Mouse (Mus musculus) liver, embryonic 18 days (tissue): ENCODE measurements around the gene Srrt. TPM values are rescaled to one million over a fixed set of nuclear protein-coding genes. Genes with fewer than 3 reads are reported as not detected.

Source experiments
- polyA plus RNA-seq: library from polyadenylated mRNA; depleted of rRNA; stranded (reverse); fragments of >200 nt; gene quantifications from 2 replicates; pipeline ENCODE4 v1.2.3, GENCODE M21; 2012; rRNA removed

Gene Srrt
- polyA plus RNA-seq = 53.3 and 69.7 TPM in 2 replicates

DNA sequence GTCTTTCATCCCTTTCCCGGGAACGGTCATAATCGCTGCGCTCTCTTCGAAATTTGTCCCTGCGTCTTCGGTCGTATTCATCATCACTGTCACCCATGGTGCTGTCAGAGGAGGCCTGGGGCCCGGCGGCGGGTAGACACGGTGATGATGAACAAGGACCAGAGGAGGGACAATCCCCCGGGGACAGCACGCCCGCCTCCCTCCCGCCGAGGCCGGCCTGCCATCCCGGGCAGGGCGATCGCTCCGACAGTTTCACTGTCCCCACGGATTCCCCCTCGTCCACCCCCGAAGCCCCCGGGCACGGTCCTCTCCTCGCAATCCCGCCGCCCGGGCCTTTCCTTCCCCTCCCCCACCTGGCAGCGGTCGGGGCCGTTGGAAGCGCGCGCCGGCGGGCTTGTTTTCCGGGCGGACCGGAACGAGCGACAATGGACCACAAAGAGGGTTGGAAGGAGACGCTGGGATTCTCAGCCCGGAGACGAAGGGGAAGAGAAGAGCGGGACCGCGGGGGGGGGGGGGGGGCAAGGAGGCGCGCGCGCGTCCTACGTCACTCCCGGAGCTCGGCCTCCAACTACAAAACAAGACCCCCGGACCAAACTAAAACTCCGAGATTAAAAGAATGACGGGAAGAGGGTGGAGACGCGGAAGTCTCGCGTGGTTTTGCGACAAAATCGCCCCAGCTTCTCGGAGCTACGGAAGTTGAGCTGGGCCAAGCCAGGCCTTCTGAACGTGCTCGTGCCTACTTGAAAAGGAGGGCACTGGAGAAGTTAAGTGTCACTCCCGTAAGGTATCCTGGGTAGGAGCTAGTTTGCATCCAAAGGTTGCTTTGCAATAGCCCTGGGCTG, at the start of gene Srrt:
TSS of gene Srrt (minus strand) at position 604 of the 842 bp plus-strand sequence.

DNA sequence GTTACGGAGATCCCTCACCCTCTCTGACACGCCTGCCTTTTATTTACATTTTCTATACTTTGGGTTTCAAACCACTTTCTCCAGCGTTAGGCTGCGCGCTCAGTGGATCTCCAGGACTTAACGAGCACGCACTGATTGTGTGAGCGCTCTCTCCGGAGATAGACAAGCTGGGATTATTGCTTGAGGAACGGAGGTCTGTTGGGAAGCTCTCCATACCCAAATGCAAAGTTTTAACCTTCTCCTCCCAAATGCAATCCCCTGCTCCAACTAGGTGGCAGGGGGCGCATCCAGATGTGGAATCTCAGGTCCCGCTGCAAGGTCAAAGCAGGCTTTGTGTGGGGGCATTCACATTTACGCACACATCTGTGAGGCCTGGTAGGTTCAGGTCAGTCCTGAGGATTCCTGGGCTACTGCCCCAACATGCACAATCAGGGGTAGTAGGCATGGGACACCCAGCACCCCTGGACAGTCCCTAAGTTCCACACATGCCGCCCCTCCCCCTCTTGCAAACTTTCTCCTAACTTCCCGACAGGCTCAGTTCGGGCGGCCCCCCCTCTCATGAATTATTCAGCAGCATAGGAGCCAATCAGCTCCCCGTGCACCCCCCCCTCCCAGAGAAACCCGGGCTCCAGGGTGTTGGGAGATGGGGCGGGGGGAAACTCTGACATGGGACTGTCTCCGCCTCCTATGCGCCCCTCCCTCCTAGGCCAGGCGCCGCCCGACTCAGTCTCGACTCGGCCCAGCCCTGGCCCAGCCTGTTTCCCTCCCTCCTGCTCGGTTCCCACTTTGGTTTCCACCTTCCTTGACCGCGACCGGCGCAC, 42.1 kb upstream of the Srrt start, which contains the start of gene Ephb4:
TSS of gene Ephb4 (plus strand) at position 726 of the 821 bp plus-strand sequence.

DNA sequence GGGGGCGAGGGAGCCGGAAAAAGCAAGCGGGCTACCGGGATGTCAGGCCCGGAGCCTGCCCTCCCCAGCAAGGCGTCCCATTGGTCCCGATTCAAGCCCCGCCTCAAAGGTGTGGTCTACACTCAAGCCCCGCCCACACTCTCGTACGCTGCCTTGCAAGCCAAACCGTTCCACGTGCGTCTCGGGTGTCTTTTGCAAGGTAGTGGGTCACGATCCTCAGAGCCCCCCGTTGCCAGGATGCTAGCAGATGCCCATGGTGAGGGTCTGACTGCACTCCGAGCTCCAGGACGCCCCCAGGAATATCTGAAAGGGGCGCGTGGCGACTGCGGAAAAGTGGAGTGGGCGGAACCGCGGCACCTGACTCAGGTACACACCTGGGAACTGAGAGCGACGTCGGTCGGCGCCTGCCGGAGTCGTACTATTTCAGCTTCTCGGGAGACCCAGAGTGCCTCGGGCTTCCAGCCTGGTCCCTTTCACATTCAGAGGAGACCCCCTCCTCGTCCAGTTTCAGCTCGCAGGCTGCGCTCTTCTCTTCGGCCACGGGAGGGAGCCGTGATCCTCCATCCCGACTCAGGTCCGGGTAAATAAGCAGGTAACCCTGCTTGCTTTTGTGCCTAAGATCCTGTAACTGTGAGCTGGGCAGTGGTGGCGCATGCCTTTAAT, 26.2 kb upstream of the Srrt start, which contains the start of gene Slc12a9:
TSS of gene Slc12a9 (minus strand) at position 86 of the 663 bp plus-strand sequence.

DNA sequence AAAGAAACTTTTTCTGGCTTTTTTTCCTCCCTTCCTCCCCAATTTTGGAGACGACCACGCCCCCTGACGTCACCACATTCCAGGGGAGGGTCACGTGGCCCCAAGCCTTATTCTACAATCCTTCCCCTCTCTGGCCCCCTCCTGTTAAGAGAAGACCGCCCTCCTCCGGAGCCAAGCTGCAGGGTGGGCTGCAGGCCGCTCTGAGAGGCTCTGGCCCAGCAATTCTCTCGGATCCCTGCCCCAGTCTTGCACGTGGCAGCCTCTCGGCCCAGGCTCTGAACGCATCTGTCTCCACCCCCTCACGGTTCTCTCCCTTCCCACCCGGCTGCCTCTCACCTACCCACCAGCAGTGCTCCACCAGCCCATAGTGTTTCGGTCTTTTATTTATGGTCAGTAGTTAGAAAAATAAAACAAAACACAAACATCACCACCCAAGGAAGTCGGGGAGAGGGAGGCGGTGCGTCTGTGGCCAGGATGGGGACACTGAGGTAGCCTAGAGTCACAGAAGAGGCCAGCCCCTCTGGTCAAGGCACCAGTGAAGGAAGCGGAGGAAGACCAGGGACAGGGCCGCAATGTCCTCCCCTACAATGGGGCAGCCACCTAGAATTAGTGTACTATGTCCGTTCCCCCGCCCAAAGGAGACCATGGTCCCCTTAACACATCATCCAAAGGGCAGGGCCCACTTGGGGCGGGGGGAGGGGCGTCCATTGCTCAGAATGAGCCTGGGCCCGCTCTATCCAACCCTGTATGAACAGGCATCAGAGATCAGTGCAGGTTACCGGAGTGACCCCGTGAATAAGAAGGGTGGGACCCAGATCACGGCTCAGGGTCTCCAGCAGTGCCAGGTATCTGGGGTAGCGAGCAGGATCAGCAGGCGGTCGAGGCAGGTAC, 7.0 kb upstream of the Srrt start, which contains the start of gene Trip6:
TSS of gene Trip6 (minus strand) at position 212 of the 891 bp plus-strand sequence.

DNA sequence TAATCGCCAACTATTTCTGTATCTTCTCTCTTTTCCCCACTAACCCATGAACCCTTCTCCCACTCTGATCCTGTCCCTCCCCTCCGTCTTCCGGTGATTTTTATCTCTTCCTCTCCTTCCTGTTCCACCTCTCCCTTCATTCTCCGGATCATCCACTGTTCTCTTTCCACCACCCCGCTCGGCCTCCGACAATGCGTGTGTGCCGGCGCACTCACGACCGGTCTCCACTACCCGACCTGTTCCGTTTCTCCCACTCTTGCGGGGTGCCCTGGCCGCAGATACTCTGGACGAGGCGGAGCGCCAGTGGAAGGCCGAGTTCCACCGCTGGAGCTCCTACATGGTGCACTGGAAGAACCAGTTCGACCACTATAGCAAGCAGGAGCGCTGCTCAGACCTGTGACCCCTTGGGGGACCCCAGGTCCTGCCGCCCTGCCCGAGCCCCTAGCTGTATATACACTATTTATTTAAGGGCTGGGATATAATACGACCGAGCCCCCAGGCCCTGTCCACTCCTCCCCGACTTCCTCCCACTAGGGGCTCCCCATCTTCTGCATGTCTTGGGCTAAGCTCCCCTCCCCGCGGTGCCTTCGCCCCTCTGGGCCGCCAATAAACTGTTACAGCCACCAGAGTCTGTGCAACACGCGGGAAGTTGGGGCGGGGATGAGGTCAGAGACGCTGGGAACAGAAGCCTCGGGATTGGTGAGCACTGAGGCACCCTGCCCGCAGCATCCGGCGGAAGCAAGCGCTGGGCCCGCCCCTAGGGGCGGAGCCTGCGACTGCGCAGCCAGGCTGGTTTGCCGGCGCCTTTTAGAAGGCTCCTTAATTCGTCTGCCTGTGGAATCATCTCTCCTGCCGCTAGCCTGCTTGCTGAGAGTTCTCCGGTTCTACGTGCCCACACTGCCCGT, 13.4 kb downstream of the Srrt start, which contains the start of gene Ufsp1:
TSS of gene Ufsp1 (plus strand) at position 791 of the 905 bp plus-strand sequence.

DNA sequence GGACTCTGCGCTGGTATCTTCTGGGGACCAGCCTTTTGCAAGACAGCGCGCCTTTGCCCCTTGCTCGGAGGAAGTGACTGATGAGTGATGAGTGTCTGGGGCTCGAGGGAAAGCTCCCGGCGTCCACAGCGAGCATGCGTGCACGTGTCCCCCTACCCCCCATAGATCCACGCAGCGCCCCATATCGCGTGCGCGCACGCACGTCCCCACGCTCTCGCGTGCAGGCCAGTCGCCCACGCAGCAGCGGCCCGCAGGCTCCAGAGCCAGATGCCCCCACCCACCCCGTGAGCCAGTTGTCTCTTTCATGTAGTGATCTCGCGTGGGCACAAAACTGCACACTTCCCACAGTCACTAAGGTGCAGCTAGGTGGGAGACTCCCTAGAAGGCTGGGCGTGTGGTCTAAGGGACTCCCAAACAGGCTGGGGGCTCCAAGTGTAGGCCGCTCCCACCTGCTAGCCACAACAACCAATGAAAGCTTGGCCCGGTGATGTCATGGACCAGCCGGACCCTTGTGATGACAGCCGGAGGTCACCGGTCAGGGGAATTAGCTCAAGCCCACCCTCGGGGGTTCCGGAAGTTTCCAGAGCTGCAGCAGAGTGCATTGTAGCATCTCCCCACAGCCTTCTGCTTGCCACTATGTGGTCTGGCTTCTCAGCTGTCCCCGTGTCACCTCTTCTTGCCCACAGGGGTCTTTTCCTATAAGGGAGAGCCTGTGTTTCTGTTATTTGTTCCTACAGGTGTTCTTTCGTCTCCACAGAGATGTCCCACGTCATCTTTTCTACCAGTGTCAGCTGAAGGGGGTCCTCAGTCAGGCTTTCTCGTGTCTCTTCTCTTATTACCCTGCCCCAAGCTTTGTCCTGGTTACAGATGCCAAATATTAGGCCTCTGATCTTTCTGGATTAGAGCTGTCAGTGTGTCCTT, 20.2 kb downstream of the Srrt start, which contains the start of gene Ache:
TSS of gene Ache (plus strand) at position 488 of the 921 bp plus-strand sequence.

Other genes starting within 250 kb of the Srrt start
- 18.8 and 22.9 TPM in 2 replicates for gene Serpine1, start 235.4 kb downstream of the Srrt start, polyA plus RNA-seq
- 4.3 and 4.7 TPM in 2 replicates for gene Trim56, start 191.5 kb downstream of the Srrt start, polyA plus RNA-seq
- gene Muc3, start 158.4 kb downstream of the Srrt start, polyA plus RNA-seq = not detected in 2 replicates
- 0.10 and 0.14 TPM in 2 replicates for gene Muc3a, start 95.3 kb downstream of the Srrt start, polyA plus RNA-seq
- 7.5 and 9.8 TPM in 2 replicates for gene Ache, start 20.2 kb downstream of the Srrt start, polyA plus RNA-seq
- gene Ufsp1, start 13.0 kb downstream of the Srrt start, polyA plus RNA-seq = 5.0 and 5.8 TPM in 2 replicates
- 8.9 and 9.3 TPM in 2 replicates for gene Trip6, start 6.7 kb upstream of the Srrt start, polyA plus RNA-seq
- gene Slc12a9, start 25.9 kb upstream of the Srrt start, polyA plus RNA-seq = 3.7 and 4.4 TPM in 2 replicates
- gene Ephb4, start 42.4 kb upstream of the Srrt start, polyA plus RNA-seq = 10.1 and 13.1 TPM in 2 replicates
- gene Zan, start 169.4 kb upstream of the Srrt start, polyA plus RNA-seq = 0.07 and 0.09 TPM in 2 replicates
- gene Pop7, start 194.8 kb upstream of the Srrt start, polyA plus RNA-seq = 16.7 and 18.2 TPM in 2 replicates
- 5.3 and 7.3 TPM in 2 replicates for gene Gigyf1, start 210.9 kb upstream of the Srrt start, polyA plus RNA-seq
- gene Epo, start 225.6 kb upstream of the Srrt start, polyA plus RNA-seq = 0.21 and 0.31 TPM in 2 replicates
- 221 and 236 TPM in 2 replicates for gene Gnb2, start 225.8 kb upstream of the Srrt start, polyA plus RNA-seq
- 0.03 TPM in 1 of 2 replicates, not detected in the other for gene Actl6b, start 245.8 kb upstream of the Srrt start, polyA plus RNA-seq